Mouse (Mus musculus): ENCODE data around the gene Abhd14a.

Abhd14a gene

DNA sequence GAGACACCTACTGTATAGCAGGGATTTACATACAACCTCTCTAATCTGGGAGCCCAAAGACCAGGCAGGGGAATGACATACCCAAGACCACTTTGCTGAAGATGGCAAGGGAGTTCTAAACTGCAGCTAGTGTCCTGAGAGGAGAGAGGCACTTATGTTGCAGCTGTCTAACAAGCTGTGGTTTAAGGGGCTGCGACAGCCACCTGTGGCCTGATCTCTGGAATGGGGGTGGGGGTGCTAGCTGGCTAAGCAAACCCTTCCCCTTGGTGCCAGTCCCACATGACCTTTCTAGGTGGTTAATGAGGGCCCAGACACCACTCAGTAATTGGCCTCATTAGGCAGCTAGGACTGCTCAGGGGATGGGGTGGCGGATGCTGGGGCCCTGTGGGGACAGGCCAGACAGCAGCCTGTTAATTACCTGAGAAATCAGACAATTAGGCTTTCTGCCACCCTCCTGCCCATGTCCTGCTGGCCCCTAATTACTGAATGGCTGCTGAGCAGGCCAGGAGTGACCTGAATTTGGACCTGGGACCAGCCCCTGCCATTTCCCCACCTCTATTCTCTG is 37.3 kb downstream of the Abhd14a start:
- no peak for DNase-seq

- DNase-seq, result no peak
Measured at GRCm38 (mm10) chr9:106409096-106409495, 38.4 kb downstream of the Abhd14a start.

GRCm38 (mm10) chr9:106406443-106407078 is 40.9 kb downstream of the Abhd14a start:
- DNase-seq, result no peak

GRCm38 (mm10) chr9:106405275-106405674 is 42.2 kb downstream of the Abhd14a start:
- no peak for DNase-seq

DNA sequence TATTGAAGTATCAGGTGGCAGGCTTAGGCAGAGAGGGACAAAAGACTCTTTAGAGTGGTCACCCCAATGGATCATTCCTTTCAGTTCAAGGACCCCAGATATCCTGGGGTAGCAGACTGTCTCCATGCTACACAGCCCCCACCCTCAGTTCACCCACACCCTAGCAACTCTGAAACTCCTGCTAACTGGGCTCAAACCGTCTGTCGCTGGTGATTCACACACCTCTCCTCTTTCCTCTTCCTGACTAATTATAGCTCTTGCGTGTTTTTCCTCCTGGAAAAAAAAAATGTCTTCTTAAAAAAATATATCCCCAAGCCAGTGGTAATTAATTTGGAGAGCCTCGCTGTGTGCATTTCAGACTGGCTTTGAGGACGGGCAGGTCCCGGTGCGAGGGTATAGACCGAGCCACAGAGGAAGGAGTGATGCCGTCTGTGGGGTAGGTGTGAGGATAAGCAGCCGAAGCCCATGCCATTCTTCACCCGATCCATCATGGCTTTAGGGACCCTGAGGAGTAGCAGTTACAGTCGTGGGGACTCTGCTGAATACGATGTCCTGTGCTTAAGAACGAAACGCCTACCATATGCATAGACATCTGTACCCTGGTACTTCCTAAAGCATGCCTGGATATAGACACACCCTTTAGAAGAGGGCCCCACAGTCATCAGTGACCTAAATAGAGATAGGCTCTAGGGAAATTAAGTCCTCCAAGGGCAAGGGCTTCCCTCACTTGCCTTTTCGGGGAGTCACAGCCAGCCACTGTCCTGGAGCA is 44.7 kb downstream of the Abhd14a start:
- no peak for DNase-seq

DNA sequence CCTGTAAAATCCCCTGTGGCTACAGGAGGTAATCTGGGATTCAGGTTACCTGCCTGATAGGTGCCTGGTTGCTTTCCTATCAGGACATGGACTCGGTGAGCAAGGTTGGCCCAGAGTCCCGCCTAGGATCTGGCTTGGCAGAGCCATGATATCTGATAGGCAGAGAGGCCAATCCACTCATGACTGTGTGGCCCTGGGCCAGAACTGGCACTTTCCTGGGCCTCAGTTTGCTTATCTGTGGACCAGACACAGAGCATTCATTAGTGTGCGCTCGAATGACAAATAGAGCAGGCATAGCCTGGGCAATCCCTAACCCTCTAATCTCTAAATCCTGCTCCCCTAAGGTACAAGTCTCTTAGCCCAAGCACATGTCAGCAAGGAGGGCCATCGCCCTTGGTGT is 45.3 kb downstream of the Abhd14a start:
- DNase-seq, result peak; percentile 45

DNA sequence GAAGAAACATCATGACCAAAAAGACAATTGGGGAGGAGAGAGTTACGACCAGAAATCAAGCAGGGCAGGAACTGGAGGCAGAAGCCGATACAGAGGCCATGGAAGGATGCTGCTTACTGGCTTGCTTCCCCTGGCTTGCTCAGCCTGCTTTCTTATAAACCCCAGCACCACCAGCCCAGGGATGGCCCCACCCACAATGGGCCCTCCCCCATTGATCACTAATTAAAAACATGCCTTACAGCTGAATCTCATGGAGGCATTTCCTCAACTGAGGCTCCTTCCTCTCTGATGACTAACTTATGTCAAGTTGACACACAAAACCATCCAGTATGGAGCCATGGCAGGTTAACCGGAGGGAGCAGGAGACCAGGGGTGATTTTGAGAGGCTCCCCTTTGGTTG is 47.7 kb downstream of the Abhd14a start:
- peak; percentile 51 for DNase-seq

- peak; percentile 75 for DNase-seq
Measured at GRCm38 (mm10) chr9:106398667-106399311, 48.7 kb downstream of the Abhd14a start.

- peak; percentile 73 for DNase-seq
Measured at GRCm38 (mm10) chr9:106397733-106398132, 49.7 kb downstream of the Abhd14a start.

- DNase-seq, result peak; percentile 44
Measured at GRCm38 (mm10) chr9:106394649-106395602, 52.6 kb downstream of the Abhd14a start.

GRCm38 (mm10) chr9:106393548-106393947 is 53.9 kb downstream of the Abhd14a start:
- DNase-seq, result no peak

GRCm38 (mm10) chr9:106392828-106393527 is 54.5 kb downstream of the Abhd14a start:
- DNase-seq, result no peak
